Mouse (Mus musculus): ENCODE measurements at regions not wholly inside any gene's neighbourhood (a gene's known extent, or its start where the extent isn't known, plus 50 kb on each side); places are given as distances from the start of the nearest gene placed in this dataset.
A peak's percentile ranks its signal among the peaks of the same experiment; 100 is the strongest.

DNA sequence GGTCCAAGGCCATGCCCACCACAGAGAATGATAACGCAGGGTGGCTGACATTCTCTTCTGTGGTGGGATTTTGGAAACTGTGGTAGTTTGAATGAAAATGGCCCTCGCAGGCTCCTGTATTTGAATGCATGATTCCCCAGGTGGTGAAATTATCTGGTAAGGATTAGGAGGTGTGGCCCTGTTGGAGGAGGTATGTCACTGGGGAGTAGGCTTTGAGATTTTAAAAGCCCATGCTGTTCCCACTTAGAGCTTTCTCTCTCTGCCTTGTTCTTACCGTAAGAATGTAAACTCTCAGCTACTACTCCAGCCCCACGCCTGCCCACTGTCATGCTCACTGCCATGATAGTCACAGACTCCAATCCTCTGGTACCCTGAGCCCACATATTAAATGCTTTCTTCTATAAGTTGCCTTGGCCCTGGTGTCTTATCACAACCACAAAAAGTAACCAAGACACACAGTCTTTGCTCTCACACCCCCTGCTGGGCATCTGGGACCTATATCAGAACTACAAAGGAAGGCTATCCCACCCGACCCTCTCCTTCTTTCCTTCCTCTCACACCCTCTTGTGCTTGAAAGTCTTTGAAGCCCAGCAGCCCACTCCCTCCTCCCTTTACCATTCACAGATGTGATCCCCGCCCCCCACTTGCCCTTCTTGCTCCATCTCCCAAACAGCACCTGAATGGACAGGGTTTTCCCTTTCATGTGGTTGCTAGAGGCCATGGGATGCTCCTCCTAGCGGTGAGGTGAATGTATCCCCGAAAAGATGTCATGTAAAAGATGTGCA lies 118.1 kb upstream of the Slc22a12 start:
- no peaks in the 10 kb centered on the region for H3K36me3 ChIP-seq (ENCODE audit: control insufficient read depth, insufficient read depth, low read length)
- H3K4me1 ChIP-seq (ENCODE audit: control insufficient read depth, insufficient read depth, low read length): no peaks in the 10 kb centered on the region
- H3K27me3 ChIP-seq (replicated peaks; ENCODE audit: control insufficient read depth, insufficient read depth, low read length): no peaks in the 10 kb centered on the region
- no peak overlapping the region for H3K27ac ChIP-seq (ENCODE audit: insufficient read depth, low read depth, low read length)
- no peak for DNase-seq
- TF ChIP-seq POLR2A (IDR thresholded peaks at IDR 0.05; ENCODE audit: low read depth, low read length): no peak
- TF ChIP-seq CTCF (conservative IDR thresholded peaks at IDR 0.05; ENCODE audit: insufficient read depth, insufficient read length, low read depth, low read length): no peak
- WGBS: 54% methylated on average over 8 of the region's 8 CpGs
- H3K4me3 ChIP-seq (ENCODE audit: insufficient read depth, low read depth, low read length): no peak overlapping the region

DNA sequence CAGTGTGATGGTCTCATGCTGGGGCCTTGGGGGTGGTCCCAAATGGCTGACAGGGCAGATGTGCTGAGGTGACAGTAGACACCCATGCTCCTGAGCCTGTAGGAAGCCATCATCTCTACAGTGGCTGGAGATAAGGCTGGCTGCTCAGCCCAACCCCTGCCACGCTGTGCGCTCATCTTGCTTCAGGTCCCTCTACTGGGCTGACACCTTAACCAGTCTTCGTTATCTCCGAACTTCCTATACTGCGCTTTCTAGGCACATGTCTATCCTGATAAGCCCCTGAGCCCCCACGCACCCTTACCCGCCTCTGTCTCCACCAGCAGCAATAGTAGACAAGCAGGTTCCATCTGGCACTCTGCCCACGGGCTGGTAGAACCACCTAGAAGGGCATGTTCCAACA lies 117.3 kb upstream of the Slc22a12 start:
- no peak overlapping the region for H3K27ac ChIP-seq (ENCODE audit: insufficient read depth, low read depth, low read length)
- no peaks in the 10 kb centered on the region for H3K27me3 ChIP-seq (replicated peaks; ENCODE audit: control insufficient read depth, insufficient read depth, low read length)
- H3K36me3 ChIP-seq (ENCODE audit: control insufficient read depth, insufficient read depth, low read length): no peaks in the 10 kb centered on the region
- no peak for DNase-seq
- no peak overlapping the region for H3K4me3 ChIP-seq (ENCODE audit: insufficient read depth, low read depth, low read length)
- no peaks in the 10 kb centered on the region for H3K4me1 ChIP-seq (ENCODE audit: control insufficient read depth, insufficient read depth, low read length)
- WGBS: 88% methylated on average over 8 of the region's 8 CpGs
- TF ChIP-seq POLR2A (IDR thresholded peaks at IDR 0.05; ENCODE audit: low read depth, low read length) (no peak), CTCF (conservative IDR thresholded peaks at IDR 0.05; ENCODE audit: insufficient read depth, insufficient read length, low read depth, low read length) (no peak)

DNA sequence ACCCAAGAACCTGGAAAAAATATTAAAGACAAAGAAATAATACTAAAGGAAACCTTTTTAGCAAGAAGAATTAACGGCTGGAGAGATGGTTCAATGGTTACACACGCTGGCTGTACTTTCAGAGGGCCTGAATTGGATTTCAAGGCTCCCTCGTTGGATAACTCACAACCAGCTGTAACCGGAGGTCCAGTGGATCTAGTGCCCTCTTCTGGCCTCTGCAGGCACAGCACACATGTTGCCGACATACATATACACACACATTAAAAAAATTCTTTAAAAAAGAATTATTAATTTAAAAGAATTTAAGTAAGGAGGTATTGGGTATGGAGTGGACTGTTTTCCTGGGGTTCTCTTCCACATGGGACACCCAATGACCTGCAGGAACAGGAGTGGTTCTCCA lies 111.7 kb upstream of the Slc22a12 start:
- no peak for DNase-seq
- Histone ChIP-seq H3K27ac (ENCODE audit: insufficient read depth, low read depth, low read length) (no peak overlapping the region), H3K27me3 (replicated peaks; ENCODE audit: control insufficient read depth, insufficient read depth, low read length) (no peaks in the 10 kb centered on the region), H3K4me1 (ENCODE audit: control insufficient read depth, insufficient read depth, low read length) (no peaks in the 10 kb centered on the region), H3K4me3 (ENCODE audit: insufficient read depth, low read depth, low read length) (no peak overlapping the region), H3K36me3 (ENCODE audit: control insufficient read depth, insufficient read depth, low read length) (no peaks in the 10 kb centered on the region)
- WGBS: 92% methylated on average over 5 of the region's 5 CpGs
- TF ChIP-seq POLR2A (IDR thresholded peaks at IDR 0.05; ENCODE audit: low read depth, low read length): no peak
- TF ChIP-seq CTCF (conservative IDR thresholded peaks at IDR 0.05; ENCODE audit: insufficient read depth, insufficient read length, low read depth, low read length): no peak; the same call in 1 of the 2 replicates

DNA sequence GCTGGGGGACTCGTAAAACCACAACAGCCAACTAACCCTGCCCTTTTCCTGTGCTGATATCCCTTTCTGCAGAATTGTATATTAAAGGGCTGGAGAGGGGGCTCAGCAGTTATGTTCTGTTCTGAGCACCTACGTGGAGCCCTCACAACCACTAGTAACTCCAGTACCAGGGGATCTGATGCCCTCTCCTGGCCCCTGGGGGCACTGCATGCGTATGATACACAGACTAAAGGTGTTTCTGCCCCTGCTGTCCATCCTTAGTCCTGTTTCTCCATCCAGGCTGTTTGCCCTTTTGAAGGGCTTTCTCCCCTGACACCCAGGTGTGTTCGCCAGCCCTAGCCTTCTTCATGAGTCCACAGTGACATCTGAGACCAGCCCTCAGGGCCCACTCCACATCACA lies 109.9 kb upstream of the Slc22a12 start:
- H3K4me1 ChIP-seq (ENCODE audit: control insufficient read depth, insufficient read depth, low read length): no peaks in the 10 kb centered on the region
- TF ChIP-seq POLR2A (IDR thresholded peaks at IDR 0.05; ENCODE audit: low read depth, low read length): no peak
- TF ChIP-seq CTCF (conservative IDR thresholded peaks at IDR 0.05; ENCODE audit: insufficient read depth, insufficient read length, low read depth, low read length): peak; percentile 30; the same call in 1 of the 2 replicates
- no peak for DNase-seq
- no peaks in the 10 kb centered on the region for H3K36me3 ChIP-seq (ENCODE audit: control insufficient read depth, insufficient read depth, low read length)
- H3K4me3 ChIP-seq (ENCODE audit: insufficient read depth, low read depth, low read length): no peak overlapping the region
- WGBS: 94% methylated on average over 4 of the region's 4 CpGs
- no peaks in the 10 kb centered on the region for H3K27me3 ChIP-seq (replicated peaks; ENCODE audit: control insufficient read depth, insufficient read depth, low read length)
- no peak overlapping the region for H3K27ac ChIP-seq (ENCODE audit: insufficient read depth, low read depth, low read length)

DNA sequence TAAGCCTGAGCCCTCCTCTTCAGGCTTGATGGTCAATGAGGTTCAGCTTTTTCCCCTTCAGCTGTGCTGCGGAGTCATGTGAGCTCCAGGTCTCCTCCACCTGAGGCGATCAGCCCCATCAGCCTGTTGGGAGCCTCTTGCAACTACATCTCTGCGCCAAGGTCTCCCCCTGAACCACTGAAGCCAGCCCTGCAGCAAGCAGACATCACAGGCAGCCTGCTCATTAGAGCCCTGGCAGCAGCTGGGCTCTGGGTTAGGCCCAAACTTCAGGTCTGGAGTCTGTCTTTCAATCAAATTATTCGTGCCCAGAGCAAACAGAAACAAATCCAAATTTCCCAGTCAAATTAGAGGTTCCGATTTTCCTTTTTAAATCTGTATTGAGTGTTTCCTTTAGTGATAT lies 108.4 kb upstream of the Slc22a12 start:
- Histone ChIP-seq H3K4me3 (ENCODE audit: insufficient read depth, low read depth, low read length) (no peak overlapping the region), H3K36me3 (ENCODE audit: control insufficient read depth, insufficient read depth, low read length) (no peaks in the 10 kb centered on the region), H3K27ac (ENCODE audit: insufficient read depth, low read depth, low read length) (no peak overlapping the region), H3K27me3 (replicated peaks; ENCODE audit: control insufficient read depth, insufficient read depth, low read length) (no peaks in the 10 kb centered on the region), H3K4me1 (ENCODE audit: control insufficient read depth, insufficient read depth, low read length) (peaks cover under 1% of the 10 kb centered on the region)
- TF ChIP-seq POLR2A (IDR thresholded peaks at IDR 0.05; ENCODE audit: low read depth, low read length): no peak
- no peak for TF ChIP-seq CTCF (conservative IDR thresholded peaks at IDR 0.05; ENCODE audit: insufficient read depth, insufficient read length, low read depth, low read length)
- DNase-seq: no peak
- 84% methylated on average over 5 of the region's 5 CpGs for WGBS

- no peak for TF ChIP-seq CTCF (conservative IDR thresholded peaks at IDR 0.05; ENCODE audit: insufficient read depth, insufficient read length, low read depth, low read length)
- no peak for TF ChIP-seq POLR2A (IDR thresholded peaks at IDR 0.05; ENCODE audit: low read depth, low read length)
- no peak for DNase-seq
- Histone ChIP-seq H3K4me3 (ENCODE audit: insufficient read depth, low read depth, low read length) (no peak overlapping the region), H3K4me1 (ENCODE audit: control insufficient read depth, insufficient read depth, low read length) (peaks cover 8% of the 10 kb centered on the region), H3K27me3 (replicated peaks; ENCODE audit: control insufficient read depth, insufficient read depth, low read length) (no peaks in the 10 kb centered on the region), H3K36me3 (ENCODE audit: control insufficient read depth, insufficient read depth, low read length) (no peaks in the 10 kb centered on the region), H3K27ac (ENCODE audit: insufficient read depth, low read depth, low read length) (no peak overlapping the region)
- WGBS: 75% methylated on average over 4 of the region's 4 CpGs
These were observed 107.1 kb upstream of the Slc22a12 start for GRCm38 (mm10) chr19:6649885-6650284.

- Histone ChIP-seq H3K27ac (ENCODE audit: insufficient read depth, low read depth, low read length) (no peak overlapping the region), H3K4me3 (ENCODE audit: insufficient read depth, low read depth, low read length) (no peak overlapping the region), H3K36me3 (ENCODE audit: control insufficient read depth, insufficient read depth, low read length) (no peaks in the 10 kb centered on the region), H3K27me3 (replicated peaks; ENCODE audit: control insufficient read depth, insufficient read depth, low read length) (no peaks in the 10 kb centered on the region), H3K4me1 (ENCODE audit: control insufficient read depth, insufficient read depth, low read length) (peaks cover 8% of the 10 kb centered on the region)
- 82% methylated on average over 4 of the region's 4 CpGs for WGBS
- DNase-seq: no peak
- no peak for TF ChIP-seq CTCF (conservative IDR thresholded peaks at IDR 0.05; ENCODE audit: insufficient read depth, insufficient read length, low read depth, low read length)
- no peak for TF ChIP-seq POLR2A (IDR thresholded peaks at IDR 0.05; ENCODE audit: low read depth, low read length)
These were observed 104.9 kb upstream of the Slc22a12 start for GRCm38 (mm10) chr19:6647686-6648085.

Data from kidney, adult 2 months (tissue).